ENCODE assay signal across 17 mouse cellular contexts in the genomic region with DNA sequence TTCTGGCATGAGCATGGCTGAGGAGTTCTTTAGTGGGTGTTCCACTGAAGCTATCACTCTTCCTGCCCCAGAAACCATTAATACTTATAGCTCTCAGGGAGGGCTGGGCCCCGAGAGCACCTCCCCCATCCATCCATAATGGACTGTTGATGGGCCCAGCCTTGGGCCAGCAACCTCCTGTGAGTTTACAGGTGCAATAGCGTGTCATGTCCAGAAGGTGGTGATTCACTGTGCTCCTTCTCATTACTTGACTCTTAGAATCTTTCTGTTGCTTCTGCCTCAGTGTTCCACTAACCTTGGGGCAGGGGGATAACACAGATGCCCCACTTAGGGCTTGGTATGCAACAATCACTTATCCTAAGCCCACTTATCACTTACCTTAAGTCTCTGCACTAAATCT.
DNase-seq lines count a peak whose midpoint lies in the region; TF ChIP-seq lines count a peak whose summit lies in the region.
"Had no signal": no experiment of that assay in that cellular context is flagged by ENCODE, and none has a peak within 500 bp of the region (broad histone marks: within the 10 kb centered on the region; RNA-seq: fewer than 3 reads in every experiment).

No protein-coding gene starts in this region.

- no peaks in the 10 kb centered on the region for H3K36me3 ChIP-seq in E14TG2a.4 (ENCODE audit: insufficient read depth, low read length)
- H3K36me3 ChIP-seq: embryonic facial prominence, embryonic 10.5 days; forebrain, embryonic 10.5 days; limb, embryonic 13.5 days had no signal

- no peak overlapping the region for H3K4me3 ChIP-seq in left cerebral cortex, adult 2 months
- H3K4me3 ChIP-seq in E14TG2a.4 (replicated peaks; ENCODE audit: low read length) = no peak overlapping the region
- H3K4me3 ChIP-seq: embryonic facial prominence, embryonic 10.5 days; forebrain, embryonic 10.5 days; limb, embryonic 13.5 days; myocyte had no signal

- H3K27me3 ChIP-seq in E14TG2a.4 (ENCODE audit: insufficient read depth, low read length) = no peaks in the 10 kb centered on the region
- H3K27me3 ChIP-seq: limb, embryonic 13.5 days had no signal

- intact Hi-C loops in left cerebral cortex, adult 2 months (cut with DNase I) = no loop called here
- intact Hi-C loops in left cerebral cortex, postnatal 14 days (cut with DNase I) = no loop called here

- peaks cover 24% of the 10 kb centered on the region for H3K4me1 ChIP-seq in E14TG2a.4 (replicated peaks; ENCODE audit: low read depth, low read length)
- H3K4me1 ChIP-seq: forebrain, embryonic 10.5 days; limb, embryonic 13.5 days had no signal

- peak; percentile 27 for TF ChIP-seq CTCF in left cerebral cortex, adult 2 months (IDR thresholded peaks at IDR 0.05)
- peak; percentile 40 for TF ChIP-seq CTCF in E14TG2a.4 (conservative IDR thresholded peaks at IDR 0.05; ENCODE audit: low read length)

- DNase-seq in left cerebral cortex, adult 2 months (ENCODE audit: extremely low spot score in 1 of 2, low spot score in 2 of 2) = no peak
- DNase-seq in left cerebral cortex, postnatal 14 days (ENCODE audit: low spot score in 2 of 2) = no peak
- peak; percentile 17 to 24 for DNase-seq in B cell, adult 2 months
- peak; percentile 28 for DNase-seq in induced T-regulatory cell, adult 2 months (ENCODE audit: low read depth)
- no peak for DNase-seq in spleen, postnatal 10 days (ENCODE audit: low spot score in 2 of 2)
- no peak for DNase-seq in frontal cortex, adult 2 months (ENCODE audit: extremely low spot score in 1 of 2, low spot score in 1 of 2)
- no peak for DNase-seq in cerebellum, postnatal 4 days (ENCODE audit: low spot score in 2 of 2)
- DNase-seq: cerebellum, adult 11 months; heart, postnatal 10 days; kidney, adult 18-20 months; spleen, adult 18-20 months; thymus, adult 2 months had no signal

- no peaks in the 10 kb centered on the region for H3K9me3 ChIP-seq in E14TG2a.4 (ENCODE audit: low read length)
- H3K9me3 ChIP-seq: embryonic facial prominence, embryonic 10.5 days; forebrain, embryonic 10.5 days; limb, embryonic 13.5 days had no signal

- H3K27ac ChIP-seq in left cerebral cortex, adult 2 months = no peak overlapping the region
- H3K27ac ChIP-seq: embryonic facial prominence, embryonic 10.5 days; forebrain, embryonic 10.5 days; limb, embryonic 13.5 days had no signal

Comparison
In these comparisons a context has a peak if more than half of its experiments do, and no peak if none do; other contexts are left out.
1. DNase-seq: peak in B cell, adult 2 months (2 of 2) and induced T-regulatory cell, adult 2 months (single experiment); none in left cerebral cortex, adult 2 months (0 of 2), left cerebral cortex, postnatal 14 days (0 of 2), spleen, postnatal 10 days (0 of 2), frontal cortex, adult 2 months (0 of 2) and cerebellum, postnatal 4 days (0 of 2).